Mouse (Mus musculus): ENCODE measurements around the gene Syt5.

The Syt5 gene

DNA sequence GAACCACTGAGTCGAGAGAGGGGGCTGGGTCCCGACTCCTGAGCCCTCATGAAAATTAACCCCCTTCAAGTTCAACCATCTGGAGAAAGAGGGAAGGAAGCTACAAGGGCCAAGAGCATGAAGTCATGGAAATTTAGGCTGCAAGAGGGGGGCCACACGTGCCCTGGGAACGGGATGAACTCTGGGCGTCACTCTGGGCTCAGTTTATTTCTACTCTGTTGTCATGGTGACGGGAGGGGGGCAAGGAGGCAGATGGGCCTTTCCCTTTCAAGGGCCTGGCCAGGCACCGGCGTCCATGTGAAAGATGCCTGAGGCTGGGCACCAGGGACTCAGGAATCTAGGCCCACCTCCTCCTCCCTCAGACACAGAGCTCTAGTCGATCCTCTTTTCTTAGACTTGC is 49.1 kb downstream of the Syt5 start:
- no peak for DNase-seq

DNA sequence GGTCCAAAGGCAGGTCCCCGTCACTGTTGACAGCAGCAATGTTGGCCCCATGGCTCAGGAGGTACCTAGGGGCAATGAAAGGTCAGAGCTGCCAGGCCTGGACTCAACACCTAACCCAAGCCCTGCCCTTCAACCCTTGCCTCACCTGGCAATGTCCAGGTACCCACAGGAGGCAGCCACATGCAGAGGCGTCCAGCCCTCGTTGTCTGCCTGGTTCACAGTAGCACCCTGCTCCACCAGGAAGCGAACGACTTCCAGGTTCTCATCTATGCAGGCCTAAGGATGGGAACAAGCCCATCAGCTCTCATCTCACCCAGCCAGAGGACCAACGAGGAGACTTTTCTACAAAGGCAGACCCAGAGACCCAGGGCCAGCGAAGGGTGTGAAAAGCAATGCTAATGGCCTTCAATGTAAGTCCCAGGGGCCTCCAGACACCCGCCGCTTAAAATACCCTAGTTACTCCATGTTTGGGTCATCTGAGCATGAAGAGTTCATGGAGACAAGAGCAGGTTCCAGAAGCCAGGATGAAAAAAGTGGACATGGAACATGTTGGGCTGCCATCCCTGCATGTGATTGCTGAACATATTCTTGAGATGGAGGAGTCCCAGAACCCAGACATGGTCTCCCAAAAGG is 50.0 kb downstream of the Syt5 start:
- no peak for DNase-seq

DNA sequence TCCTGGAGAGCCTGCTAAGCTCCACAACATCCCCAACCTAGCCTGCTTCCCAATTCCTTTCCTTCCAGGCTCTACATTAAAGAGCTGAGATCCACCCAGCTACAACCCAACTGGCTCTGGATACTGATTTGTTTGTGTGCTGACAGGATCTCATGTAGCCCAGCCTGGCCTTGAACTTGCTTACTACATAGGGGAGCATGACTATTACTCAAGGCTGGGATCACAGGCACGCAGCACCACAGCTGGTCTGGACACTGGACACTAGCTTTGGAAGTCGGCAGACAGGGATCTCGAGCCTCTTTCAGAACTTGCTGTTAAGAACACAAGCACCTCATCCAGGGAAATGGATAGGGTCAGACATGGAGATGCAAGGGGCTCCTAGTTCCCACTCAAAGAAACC is 50.9 kb downstream of the Syt5 start:
- no peak for DNase-seq

DNA sequence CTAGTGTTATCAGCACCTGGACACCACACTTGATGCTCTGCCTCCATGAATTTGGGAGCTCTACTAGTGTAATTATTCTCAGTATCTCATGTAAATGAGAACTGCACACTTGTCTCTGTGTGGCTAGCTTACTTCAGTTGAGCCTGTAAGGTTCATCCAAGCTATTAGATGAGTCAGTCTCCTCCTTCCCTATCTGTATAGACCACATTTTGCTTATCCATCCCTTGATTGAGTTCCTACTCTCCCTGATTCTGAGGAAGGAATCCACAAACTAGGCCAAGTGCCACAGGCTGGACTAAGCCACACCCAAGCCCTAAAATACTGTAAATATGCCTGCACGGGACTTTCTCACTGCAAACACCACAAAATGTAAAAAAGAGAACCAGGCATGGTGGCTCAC is 53.4 kb downstream of the Syt5 start:
- no peak for DNase-seq

DNA sequence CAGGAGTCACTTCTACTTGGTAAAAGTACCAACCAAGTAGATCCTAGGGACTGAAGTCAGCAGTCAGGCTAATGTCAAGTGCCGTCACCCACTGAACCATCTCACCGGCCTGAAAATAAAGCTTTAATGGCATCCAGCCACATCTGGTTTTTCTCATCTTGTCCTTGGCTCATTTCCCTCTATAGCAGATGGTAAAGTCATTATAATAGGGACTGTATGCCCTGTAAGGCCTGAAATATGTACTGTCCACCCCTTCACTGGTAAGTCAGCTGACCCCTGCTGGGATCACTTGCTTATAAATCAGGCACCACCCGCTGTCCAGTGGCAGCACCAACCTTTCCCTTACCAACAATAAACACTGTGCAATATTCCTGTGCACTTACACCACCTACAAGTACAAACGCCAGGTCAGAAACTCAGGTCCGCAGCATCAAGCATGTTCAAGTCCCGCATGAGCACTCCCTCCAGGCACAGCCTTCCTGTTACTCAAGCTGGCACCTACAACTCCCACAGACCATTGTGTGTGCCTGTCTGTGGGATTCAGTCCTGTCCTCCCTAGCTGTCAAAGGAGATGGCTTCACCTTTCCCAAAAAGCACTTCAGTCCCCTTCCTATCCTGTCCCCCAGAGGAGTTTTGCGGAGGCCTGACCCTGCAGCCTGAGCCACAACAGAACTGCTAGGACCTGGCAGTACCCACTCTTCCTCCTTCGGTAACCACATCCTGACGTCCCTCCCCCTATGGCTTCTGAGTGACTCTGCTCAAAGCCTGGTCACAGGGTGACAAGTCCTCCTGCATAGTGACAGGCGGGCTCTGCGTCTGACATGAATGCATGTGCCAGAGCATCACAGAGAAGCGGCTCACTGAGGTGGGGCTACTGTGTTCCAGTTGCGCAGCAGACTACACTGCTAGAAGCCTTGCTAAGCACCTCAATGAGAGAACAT is 54.8 kb downstream of the Syt5 start:
- no peak for DNase-seq

DNA sequence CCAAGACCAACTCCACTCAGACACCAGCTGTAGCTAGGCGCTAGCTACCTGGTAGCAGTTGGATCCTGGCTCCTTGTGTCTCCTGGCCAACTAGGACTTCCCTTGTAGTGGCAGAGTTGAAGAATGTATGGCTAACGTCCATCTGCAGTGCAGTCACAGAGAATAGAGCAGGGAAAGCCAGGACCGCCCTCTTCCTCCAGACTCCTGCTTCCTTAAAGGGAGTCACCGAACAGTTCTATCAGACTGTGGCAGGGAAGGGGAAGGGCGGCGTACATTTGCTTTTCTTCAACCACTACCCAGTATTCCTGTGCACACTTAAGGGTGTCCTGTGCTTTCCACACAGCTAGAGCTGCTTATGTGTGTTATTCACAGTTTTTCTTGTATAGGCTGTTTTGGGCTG is 56.0 kb downstream of the Syt5 start:
- no peak for DNase-seq
